Mouse (Mus musculus): ENCODE results near the gene Cdcp2.

- no peak for TF ChIP-seq ZC3H11A (IDR thresholded peaks at IDR 0.05; ENCODE audit: borderline replicate concordance, low read depth, low read length)
- no peak for TF ChIP-seq HCFC1 (IDR thresholded peaks at IDR 0.05; ENCODE audit: borderline replicate concordance, insufficient read depth, low read length)
Observed at GRCm38 (mm10) chr4:107083126-107083525, 13.6 kb upstream of the Cdcp2 start.

Measured in ES-E14 (cell line).